Mouse (Mus musculus) heart, postnatal 0 days (tissue): ENCODE measurements around the gene Degs1. TPM values are rescaled to one million over a fixed set of nuclear protein-coding genes. Genes with fewer than 3 reads are reported as not detected.

ENCODE experiments used
- ATAC-seq: fragments of 200-750 bp; cut with Nextera tagmentation; 2 replicates; pipeline ENCODE4 v1.8.0; 2017; ENCODE audit warnings: low read depth, moderate number of reproducible peaks, moderate library complexity; ENCODE audit not compliant: insufficient read depth
- DNase-seq: peaks from one replicate; pipeline ENCODE4 v3.0.0-alpha.2; 2016; ENCODE audit warnings: low spot score
- H3K27ac ChIP-seq: fragments of 300-500 bp; sonication (generic); 2 replicates; pipeline ENCODE4 v1.5.1; 2014; ENCODE audit warnings: low read depth, mild to moderate bottlenecking
- H3K27me3 ChIP-seq: fragments of 300-500 bp; sonication (generic); 2 replicates; pipeline ENCODE4 v1.6.1; 2014; ENCODE audit warnings: low read length, mixed read lengths; ENCODE audit not compliant: control insufficient read depth, insufficient read depth
- H3K36me3 ChIP-seq: fragments of 300-500 bp; sonication (generic); replicated peaks from 2 replicates; pipeline ENCODE4 v1.6.1; 2014; ENCODE audit warnings: low read length, mixed read lengths; ENCODE audit not compliant: control insufficient read depth, insufficient read depth
- H3K4me1 ChIP-seq: fragments of 300-500 bp; sonication (generic); 2 replicates; pipeline ENCODE4 v1.6.1; 2014; ENCODE audit warnings: antibody characterized with exemption; ENCODE audit not compliant: control insufficient read depth, insufficient read depth
- H3K4me2 ChIP-seq: fragments of 300-500 bp; sonication (generic); 2 replicates; pipeline ENCODE4 v1.6.1; 2014; ENCODE audit warnings: low read depth, mild to moderate bottlenecking, low read length, moderate library complexity
- H3K4me3 ChIP-seq: fragments of 300-500 bp; sonication (generic); 2 replicates; pipeline ENCODE4 v1.5.1; 2014; ENCODE audit warnings: low read depth, low read length
- H3K9ac ChIP-seq: fragments of 300-500 bp; sonication (generic); replicated peaks from 2 replicates; pipeline ENCODE4 v1.6.1; 2014; ENCODE audit warnings: low read depth, low read length, mixed read lengths
- H3K9me3 ChIP-seq: fragments of 300-500 bp; sonication (generic); replicated peaks from 2 replicates; pipeline ENCODE4 v1.6.1; 2016; ENCODE audit warnings: low read length; ENCODE audit not compliant: control insufficient read depth
- CTCF ChIP-seq: IDR thresholded peaks from 2 replicates; pipeline ENCODE4 v1.5.1; 2016; ENCODE audit warnings: antibody characterized with exemption, control low read depth, low read depth
- EP300 ChIP-seq: IDR thresholded peaks from 2 replicates; pipeline ENCODE4 v1.6.1; 2016; ENCODE audit warnings: antibody characterized with exemption, low read depth
- WGBS: fragments of 180-500 bp; shearing (Covaris S2); extraction: QIAGEN DNeasy Blood & Tissue Kit; methylation state at CpG from one replicate; pipeline ENCODE4 v1.1.7; 2014; 5-methylcytosine and 5-hydroxymethylcytosine counted together
- polyA plus RNA-seq: library from polyadenylated mRNA; unstranded; fragments of >200 nt; fragmentation: Nextera tagmentation; extraction: Ambion mirVana; gene quantifications from 2 replicates; pipeline ENCODE4 v1.2.1, GENCODE M21; 2015
- total RNA-seq: library from RNA; depleted of rRNA; stranded (reverse); fragments of >200 nt; gene quantifications from 2 replicates; pipeline ENCODE4 v1.2.3, GENCODE M21; 2014; ENCODE audit warnings: low replicate concordance; rRNA removed

Gene Degs1
- total RNA-seq (214 and 218 TPM in 2 replicates), polyA plus RNA-seq (188 and 190 TPM in 2 replicates)

DNA sequence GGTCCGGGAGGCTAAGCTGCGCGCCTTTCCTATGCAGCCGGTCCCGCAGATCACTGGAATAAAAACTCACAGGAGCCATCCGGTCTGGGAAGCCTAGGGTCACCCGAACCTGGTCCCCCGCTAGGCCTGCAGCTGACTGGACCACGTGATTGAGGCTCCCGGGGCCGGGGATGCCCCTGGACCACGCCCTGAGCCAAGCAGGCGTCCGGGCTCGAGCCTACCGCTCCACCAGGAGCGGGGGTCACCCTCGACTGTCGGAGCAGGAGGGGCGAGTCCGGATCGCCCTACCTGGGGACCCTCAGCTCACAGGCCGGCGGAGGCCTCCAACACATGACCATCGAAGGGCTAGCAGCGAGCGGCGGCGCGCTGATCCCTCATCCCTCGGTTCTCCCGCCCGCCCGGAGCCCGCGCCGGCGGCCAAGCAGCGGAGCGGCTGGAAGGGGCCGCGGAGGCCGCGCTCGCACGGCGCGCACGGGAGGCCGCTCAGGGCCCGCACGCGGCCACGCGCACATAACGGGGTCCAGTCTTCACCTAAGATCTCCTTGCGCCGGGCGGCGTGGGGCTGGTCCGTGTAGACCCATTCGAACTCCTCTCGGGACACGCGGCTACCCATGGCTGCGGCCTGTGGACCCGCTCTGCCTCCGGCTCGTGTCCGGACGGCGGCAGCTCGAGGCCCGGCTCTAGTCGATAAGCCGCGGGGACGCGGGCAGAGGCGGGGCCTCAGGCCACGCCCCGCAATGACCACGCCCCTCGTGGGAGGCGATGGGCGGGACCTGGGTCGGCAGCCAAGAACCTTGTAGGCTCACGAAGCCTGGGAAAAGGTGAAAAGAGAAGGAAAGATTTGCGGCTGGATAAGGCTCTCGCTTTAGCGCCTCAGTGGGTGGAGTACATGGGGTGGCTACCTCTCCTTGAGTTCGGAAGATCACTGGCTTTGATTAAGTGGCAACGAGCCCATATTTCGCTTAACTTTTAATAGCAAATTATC is at the start of gene Degs1:
Gene Degs1 (minus strand): TSS at position 714 of the 985 bp plus-strand sequence.
- DNase-seq, result peak; percentile 88
- Histone ChIP-seq H3K27ac (peak within 1 kb of the TSS; percentile 94), H3K4me1 (peaks cover 20% of the 10 kb centered on the region), H3K9ac (peak within 1 kb of the TSS; percentile 79), H3K4me3 (peak within 1 kb of the TSS; percentile 81), H3K27me3 (no peaks in the 10 kb centered on the region), H3K9me3 (no peaks in the 10 kb centered on the region), H3K4me2 (peak within 1 kb of the TSS; percentile 76), H3K36me3 (peaks cover 20% of the 10 kb centered on the region)
- peak; percentile 92 for ATAC-seq
- WGBS, result 1% methylated on average over 90 of the region's 94 CpGs
- TF ChIP-seq CTCF (no peak), EP300 (peak; percentile 29; the same call in 1 of the 2 replicates)

DNA sequence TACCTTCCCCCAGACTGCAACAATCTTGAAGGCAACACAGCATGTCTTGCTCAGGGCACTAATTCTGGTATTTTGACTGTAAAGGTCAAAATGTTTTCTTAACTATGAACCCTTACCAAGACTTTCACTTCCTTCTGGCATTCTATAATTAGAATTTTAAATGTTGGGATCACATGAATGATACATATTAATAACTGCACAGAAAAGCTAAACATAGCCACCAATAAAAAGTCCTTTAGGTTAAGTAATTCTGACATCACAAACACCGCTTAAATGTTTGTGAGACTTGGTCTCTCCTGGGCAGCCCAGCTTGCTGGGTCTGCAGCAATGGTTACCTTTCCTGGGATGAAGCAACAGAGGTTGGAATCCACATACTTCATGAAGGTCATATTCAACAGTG is 43.3 kb upstream of the Degs1 start:
- Histone ChIP-seq H3K36me3 (peaks cover 81% of the 10 kb centered on the region), H3K4me3 (no peak overlapping the region), H3K9me3 (no peaks in the 10 kb centered on the region), H3K4me1 (no peaks in the 10 kb centered on the region; the same call in 1 of the 2 replicates), H3K4me2 (no peak overlapping the region), H3K9ac (no peak overlapping the region), H3K27ac (no peak overlapping the region), H3K27me3 (no peaks in the 10 kb centered on the region)
- ATAC-seq (no peak), DNase-seq (no peak)
- WGBS, result 88% methylated on average over 1 of the region's 1 CpGs
- TF ChIP-seq EP300 (no peak), CTCF (no peak)

DNA sequence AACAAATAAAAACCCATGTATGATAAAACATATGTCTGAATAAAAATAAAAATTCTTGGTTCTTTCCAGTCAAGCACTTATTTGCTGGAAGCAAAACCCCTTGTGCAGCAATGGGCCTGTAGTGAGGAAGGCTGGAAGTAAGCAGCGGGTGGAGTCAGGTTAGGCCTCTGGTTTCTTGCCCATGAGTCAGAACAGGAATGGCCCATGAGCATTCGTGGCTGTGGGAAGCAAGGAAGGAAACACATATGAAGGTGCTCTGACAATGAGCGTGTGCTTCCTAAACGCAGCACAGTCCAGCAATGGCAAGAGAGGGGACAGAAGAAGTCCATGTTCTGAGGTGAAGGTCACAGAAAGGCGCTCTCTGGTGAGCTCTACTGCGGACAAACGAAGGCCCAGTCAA is 41.9 kb upstream of the Degs1 start:
- Histone ChIP-seq H3K4me1 (no peaks in the 10 kb centered on the region), H3K4me3 (no peak overlapping the region), H3K4me2 (no peak overlapping the region), H3K27me3 (no peaks in the 10 kb centered on the region), H3K9ac (no peak overlapping the region), H3K9me3 (no peaks in the 10 kb centered on the region), H3K27ac (no peak overlapping the region), H3K36me3 (peaks cover 82% of the 10 kb centered on the region)
- TF ChIP-seq EP300, result no peak
- TF ChIP-seq CTCF, result no peak
- DNase-seq (no peak), ATAC-seq (no peak)
- 87% methylated on average over 7 of the region's 7 CpGs for WGBS

DNA sequence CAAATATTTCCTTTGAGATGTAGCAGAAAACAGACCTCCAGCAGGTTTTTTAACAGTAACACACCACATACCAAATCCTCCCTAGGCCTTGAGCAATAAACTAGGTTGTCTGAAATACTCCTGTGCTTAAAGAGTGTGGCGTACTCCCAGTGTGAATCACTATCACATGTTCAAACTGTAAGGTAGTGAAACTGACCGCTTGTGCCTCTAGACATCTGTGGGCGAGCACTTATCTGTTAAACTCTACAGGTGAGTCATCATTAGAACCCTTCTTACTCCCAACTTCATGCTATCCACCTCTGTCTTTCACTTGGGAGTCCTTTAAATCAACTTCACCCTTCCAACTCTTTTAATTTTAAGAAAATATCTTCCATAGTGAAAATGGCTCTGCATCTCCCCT is 40.5 kb upstream of the Degs1 start:
- H3K4me1 ChIP-seq, result no peaks in the 10 kb centered on the region
- WGBS, result 95% methylated on average over 3 of the region's 3 CpGs
- no peak for ATAC-seq
- no peak overlapping the region for H3K4me2 ChIP-seq
- no peak overlapping the region for H3K27ac ChIP-seq
- H3K4me3 ChIP-seq, result no peak overlapping the region
- peaks cover 86% of the 10 kb centered on the region for H3K36me3 ChIP-seq
- no peaks in the 10 kb centered on the region for H3K9me3 ChIP-seq
- H3K9ac ChIP-seq, result no peak overlapping the region
- no peak for DNase-seq
- H3K27me3 ChIP-seq, result no peaks in the 10 kb centered on the region
- TF ChIP-seq CTCF (no peak), EP300 (no peak)

DNA sequence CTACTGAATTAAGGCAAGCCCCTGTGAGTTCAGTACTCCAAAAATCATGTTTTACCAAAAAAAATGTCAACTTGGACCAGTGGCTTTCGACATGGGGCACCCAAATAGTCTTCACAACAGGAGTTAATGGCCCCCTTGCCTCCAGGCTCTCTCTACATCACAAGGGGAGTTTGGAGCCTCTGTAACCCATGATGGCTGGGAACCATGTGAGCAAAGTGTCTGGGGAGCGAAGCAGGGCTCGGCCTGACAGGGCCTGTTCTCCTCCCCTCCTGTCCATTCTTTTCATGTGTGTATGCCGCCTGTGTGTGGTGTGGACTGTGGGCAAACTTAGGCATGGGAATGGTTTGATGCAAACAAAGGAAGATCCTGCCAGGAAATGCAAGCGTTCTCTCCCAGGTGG is 31.6 kb upstream of the Degs1 start:
- Histone ChIP-seq H3K4me1 (no peaks in the 10 kb centered on the region), H3K36me3 (peaks cover 58% of the 10 kb centered on the region), H3K4me2 (no peak overlapping the region), H3K9ac (no peak overlapping the region), H3K4me3 (no peak overlapping the region), H3K27ac (no peak overlapping the region), H3K27me3 (no peaks in the 10 kb centered on the region), H3K9me3 (peaks cover 5% of the 10 kb centered on the region; the same call in 1 of the 2 replicates)
- no peak for ATAC-seq
- WGBS, result 95% methylated on average over 5 of the region's 5 CpGs
- TF ChIP-seq EP300, result no peak
- TF ChIP-seq CTCF, result no peak
- no peak for DNase-seq
